Mouse (Mus musculus): ENCODE measurements at regions not wholly inside any gene's neighbourhood (a gene's known extent, or its start where the extent isn't known, plus 50 kb on each side); places are given as distances from the start of the nearest gene placed in this dataset.
"Not testable (repeated sequence)": the region's sequence is repeated elsewhere in the genome, so short reads cannot be mapped to it uniquely, and the experiment has no call there.

DNA sequence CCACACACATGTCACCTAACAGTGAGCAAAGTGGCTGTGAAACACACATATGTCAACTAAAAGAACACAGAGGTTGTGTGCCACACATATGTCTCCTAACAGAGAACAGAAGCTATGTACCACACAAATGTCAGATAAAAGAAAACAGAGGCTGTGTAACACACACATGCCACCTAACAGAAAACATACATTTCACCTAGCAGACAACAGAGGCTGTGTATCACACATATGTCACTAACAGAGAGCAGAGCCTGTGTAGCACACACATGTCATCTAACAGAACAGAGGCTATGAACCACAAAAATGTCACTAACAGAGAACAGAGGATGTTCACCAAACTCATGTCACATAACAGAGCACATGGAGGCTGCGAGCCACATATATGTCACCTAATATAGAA is 103.6 kb upstream of the Thrb start:
- DNase-seq (ENCODE audit: low read depth, low spot score), result no peak

DNA sequence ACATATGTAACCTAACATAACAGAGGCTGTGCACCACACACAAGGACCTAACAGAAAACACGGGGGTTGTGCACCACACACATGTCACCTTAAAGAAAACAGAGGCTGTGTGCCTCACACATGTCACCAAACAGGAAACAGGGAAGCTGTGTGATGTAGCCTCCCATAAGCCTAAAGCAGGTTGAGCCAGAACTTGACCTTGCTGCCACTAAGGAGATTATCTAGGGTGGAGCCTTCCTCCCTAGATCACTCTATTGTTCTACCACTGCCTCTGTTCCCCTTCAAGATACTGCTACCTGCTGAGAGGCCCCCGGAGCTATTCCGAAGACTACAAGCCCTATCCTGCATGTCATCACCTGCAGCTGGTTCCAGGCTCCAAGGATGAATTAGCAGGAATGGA is 100.1 kb upstream of the Thrb start:
- not testable (repeated sequence) for DNase-seq (ENCODE audit: low read depth, low spot score)

DNA sequence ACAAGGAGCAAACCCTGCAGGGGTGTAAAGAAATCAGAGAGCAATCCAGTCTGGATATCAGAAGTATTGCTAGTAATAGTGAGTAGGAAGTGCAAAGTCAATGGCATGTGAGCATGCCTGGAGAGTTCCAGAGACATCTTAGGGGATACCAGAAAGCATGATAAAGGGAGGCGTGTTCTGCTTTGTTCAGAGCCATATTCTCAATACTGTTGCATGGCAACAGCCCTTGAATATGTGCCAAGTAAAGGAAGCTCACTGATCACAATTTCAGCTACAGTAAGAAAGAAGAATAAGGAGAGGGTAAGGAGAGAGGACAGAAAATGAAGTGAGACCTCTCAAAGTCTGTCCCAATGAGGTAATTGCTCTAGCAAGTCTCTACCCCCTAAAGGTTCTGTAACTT is 92.1 kb upstream of the Thrb start:
- no peak for DNase-seq (ENCODE audit: low read depth, low spot score)

DNA sequence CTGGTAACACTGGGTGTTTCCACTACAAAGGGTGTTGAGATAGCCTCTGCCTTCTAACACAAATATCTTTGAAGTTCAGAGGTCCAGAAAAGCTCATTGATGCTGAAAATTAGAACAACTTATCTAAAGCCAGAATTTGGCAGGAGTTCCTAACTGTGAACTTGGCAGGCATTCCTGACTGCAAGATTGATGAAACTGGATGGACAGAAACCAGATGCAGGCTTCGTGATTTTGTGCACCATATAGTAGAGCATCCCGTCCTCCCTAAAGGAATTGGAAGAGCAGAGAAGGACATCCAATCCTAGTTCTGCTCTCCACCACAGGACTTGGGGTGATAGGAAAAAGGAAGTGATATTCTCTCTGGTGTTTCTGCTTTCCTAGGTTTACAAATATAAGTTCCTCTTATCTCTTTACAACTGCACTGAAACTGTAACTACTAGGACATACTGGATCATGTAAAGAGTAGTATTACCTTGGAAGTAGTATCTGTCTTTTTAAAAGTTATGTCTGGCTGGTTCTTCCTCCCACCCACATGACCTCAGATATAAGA is 90.9 kb upstream of the Thrb start:
- DNase-seq (ENCODE audit: low read depth, low spot score), result no peak

DNA sequence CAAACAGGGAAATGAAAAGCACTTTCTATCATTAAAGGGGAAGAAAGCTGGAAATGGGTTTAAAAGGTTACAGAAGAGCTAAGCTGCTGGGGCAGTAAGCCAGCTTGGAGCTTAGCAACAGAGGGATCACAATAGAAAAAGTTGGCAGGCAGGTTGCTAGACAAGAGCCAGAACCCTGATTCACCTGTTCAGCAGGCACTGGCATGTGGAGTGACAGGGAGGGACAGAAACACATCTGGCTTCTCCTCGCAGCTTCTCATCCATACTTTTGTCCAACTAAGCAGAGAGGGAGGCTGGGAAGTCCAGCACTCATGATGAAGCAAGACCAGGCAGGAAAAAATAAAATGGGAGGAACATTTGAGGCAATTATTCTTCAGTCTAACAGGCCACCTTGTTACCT is 81.3 kb upstream of the Thrb start:
- no peak for DNase-seq (ENCODE audit: low read depth, low spot score)

DNA sequence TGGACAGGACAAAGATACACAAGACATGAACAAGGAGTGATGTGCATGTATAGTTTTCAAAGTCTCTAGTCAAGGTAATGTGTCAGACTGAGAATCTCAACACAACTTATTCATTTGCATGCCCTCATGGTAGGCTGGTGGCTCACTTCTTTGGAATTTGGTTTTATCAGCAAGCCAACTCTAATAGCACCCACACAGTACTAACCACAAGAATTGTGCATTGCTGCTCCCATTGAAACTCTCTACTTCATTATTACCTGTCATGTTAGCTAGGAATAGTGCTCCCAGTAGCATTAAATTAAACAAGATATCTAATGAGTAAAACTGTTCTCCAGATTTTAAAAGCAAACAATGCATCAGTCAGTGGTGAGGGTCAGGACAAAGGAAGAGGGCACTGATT is 70.5 kb upstream of the Thrb start:
- DNase-seq (ENCODE audit: low read depth, low spot score), result no peak

DNA sequence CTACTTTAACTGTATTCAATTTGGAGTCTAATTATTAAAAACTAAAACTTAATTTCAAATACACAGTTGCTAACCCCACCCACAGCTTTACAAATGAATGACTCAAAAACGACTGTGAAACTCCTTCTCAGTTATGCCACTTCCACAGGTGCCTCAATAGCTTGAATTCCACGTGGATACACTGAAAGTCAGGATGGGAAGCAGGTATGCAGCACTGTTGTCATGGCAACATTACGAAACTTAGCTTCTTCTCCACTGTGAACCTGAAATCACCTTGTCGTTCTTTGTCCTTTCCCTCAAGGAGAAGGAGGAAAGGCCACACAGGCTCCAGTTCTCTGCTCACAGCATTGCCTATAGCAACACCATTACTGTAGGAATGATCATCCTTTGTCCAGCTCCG is 60.5 kb upstream of the Thrb start:
- no peak for DNase-seq (ENCODE audit: low read depth, low spot score)

DNA sequence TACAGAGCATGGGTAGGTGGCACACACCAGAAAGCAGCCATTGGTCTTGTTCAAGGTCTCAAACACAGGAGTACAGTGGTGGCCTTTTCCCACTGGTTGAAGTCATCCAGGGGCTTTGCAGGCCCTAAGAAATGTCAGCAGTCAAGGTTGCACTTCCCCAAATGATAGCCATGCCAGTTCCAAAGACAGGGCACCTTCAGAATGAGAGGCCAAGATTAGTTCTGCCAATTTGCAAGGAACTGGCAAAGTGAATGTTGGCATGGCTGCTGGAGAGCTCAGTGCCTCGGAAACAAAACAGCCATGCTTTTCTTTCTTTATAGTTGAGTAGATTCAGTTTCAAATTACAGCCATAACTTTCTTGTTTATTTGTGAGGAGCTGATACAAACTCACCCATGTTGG is 57.7 kb upstream of the Thrb start:
- no peak for DNase-seq (ENCODE audit: low read depth, low spot score)

DNA sequence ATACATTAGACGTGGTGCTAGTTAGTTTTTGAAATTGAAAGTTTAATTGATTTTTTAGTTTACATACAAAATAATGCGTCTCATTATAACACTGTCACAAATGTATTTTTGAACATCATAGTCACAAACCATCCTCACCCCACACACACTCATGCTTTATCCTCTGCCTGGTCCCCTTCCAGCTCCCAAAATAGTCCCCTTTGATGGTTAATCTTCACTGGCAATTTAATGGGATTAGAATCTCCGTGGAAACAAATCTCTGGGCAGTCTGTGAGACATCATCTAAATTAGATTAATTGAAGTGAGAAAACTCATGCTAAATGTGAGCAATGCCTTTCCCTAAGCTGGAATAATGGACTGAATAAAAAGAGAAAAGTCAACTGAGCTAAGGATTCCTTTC is 54.0 kb upstream of the Thrb start:
- DNase-seq (ENCODE audit: low read depth, low spot score), result no peak

DNA sequence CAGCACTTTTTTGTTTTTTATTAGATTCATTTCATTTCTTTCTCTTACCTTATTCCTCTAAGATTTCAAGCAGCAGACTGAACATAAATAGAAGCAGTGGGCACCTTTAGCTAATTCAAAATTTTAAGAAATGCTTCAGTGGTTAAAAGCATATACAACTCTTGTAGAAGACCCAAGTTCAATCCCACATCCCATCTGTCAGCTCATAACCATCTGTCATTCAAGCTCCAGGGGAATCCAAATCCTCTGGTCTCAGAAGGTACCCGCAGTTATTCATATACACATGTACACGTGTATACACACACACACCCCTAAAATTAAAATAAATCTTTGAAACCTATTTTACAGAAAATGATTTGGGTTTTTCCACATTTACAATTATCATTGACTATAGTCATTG is 52.9 kb upstream of the Thrb start:
- no peak for DNase-seq (ENCODE audit: low read depth, low spot score)

Data from mesoderm, embryonic 11.5 days (tissue).